Mouse (Mus musculus) spleen, postnatal 36 days (tissue): Measurements from ENCODE around the gene Ramp2.
A peak's percentile ranks its signal among the peaks of the same experiment; 100 is the strongest.

ENCODE experiments used
- DNase-seq, 2 experiments: peaks; one replicate each; pipeline ENCODE4 v3.0.0; 2022; ENCODE audit warnings: low spot score in 2 of 2, mixed read lengths in 1 of 2

The Ramp2 gene

GRCm38 (mm10) chr11:101245855-101246701, at the start of gene Ramp2:
TSS of gene Ramp2 (plus strand) at chr11:101246028.
- no peak for DNase-seq

GRCm38 (mm10) chr11:101196175-101196574, 49.7 kb upstream of the Ramp2 start:
- no peak for DNase-seq

GRCm38 (mm10) chr11:101199555-101199954, 46.3 kb upstream of the Ramp2 start:
- DNase-seq: no peak

GRCm38 (mm10) chr11:101200986-101201385, 44.8 kb upstream of the Ramp2 start:
- DNase-seq: peak in 1 of 2 experiments; percentile 47

GRCm38 (mm10) chr11:101211970-101212369, 33.9 kb upstream of the Ramp2 start:
- peak in 1 of 2 experiments; percentile 61 for DNase-seq

GRCm38 (mm10) chr11:101216936-101217335, 28.9 kb upstream of the Ramp2 start:
- DNase-seq: no peak

GRCm38 (mm10) chr11:101218436-101219055, 27.3 kb upstream of the Ramp2 start:
- DNase-seq: no peak

GRCm38 (mm10) chr11:101220853-101221252, 25.0 kb upstream of the Ramp2 start:
- no peak for DNase-seq

GRCm38 (mm10) chr11:101221306-101221986, 24.4 kb upstream of the Ramp2 start:
- DNase-seq: no peak

- no peak for DNase-seq
Observed at GRCm38 (mm10) chr11:101224337-101224736, 21.5 kb upstream of the Ramp2 start.

- peak in 1 of 2 experiments; percentile 31 for DNase-seq
Observed at GRCm38 (mm10) chr11:101225331-101226064, 20.3 kb upstream of the Ramp2 start.

- DNase-seq: peak; percentile 91 to 94
Observed at GRCm38 (mm10) chr11:101226065-101226701, 19.6 kb upstream of the Ramp2 start, which contains the start of gene Ezh1. TSS of gene Ezh1 (minus strand) at chr11:101226463.

- no peak for DNase-seq
Observed at GRCm38 (mm10) chr11:101229361-101229900, 16.4 kb upstream of the Ramp2 start.

- no peak for DNase-seq
Observed at GRCm38 (mm10) chr11:101230061-101230511, 15.7 kb upstream of the Ramp2 start.

GRCm38 (mm10) chr11:101230526-101230925, 15.3 kb upstream of the Ramp2 start:
- DNase-seq: no peak

- DNase-seq: no peak
Observed at GRCm38 (mm10) chr11:101230991-101231871, 14.6 kb upstream of the Ramp2 start.

GRCm38 (mm10) chr11:101232010-101232839, 13.6 kb upstream of the Ramp2 start:
- no peak for DNase-seq

GRCm38 (mm10) chr11:101233240-101233639, 12.6 kb upstream of the Ramp2 start:
- DNase-seq: no peak

- DNase-seq: no peak
Observed at GRCm38 (mm10) chr11:101234124-101234523, 11.7 kb upstream of the Ramp2 start.
